In the genomic region with DNA sequence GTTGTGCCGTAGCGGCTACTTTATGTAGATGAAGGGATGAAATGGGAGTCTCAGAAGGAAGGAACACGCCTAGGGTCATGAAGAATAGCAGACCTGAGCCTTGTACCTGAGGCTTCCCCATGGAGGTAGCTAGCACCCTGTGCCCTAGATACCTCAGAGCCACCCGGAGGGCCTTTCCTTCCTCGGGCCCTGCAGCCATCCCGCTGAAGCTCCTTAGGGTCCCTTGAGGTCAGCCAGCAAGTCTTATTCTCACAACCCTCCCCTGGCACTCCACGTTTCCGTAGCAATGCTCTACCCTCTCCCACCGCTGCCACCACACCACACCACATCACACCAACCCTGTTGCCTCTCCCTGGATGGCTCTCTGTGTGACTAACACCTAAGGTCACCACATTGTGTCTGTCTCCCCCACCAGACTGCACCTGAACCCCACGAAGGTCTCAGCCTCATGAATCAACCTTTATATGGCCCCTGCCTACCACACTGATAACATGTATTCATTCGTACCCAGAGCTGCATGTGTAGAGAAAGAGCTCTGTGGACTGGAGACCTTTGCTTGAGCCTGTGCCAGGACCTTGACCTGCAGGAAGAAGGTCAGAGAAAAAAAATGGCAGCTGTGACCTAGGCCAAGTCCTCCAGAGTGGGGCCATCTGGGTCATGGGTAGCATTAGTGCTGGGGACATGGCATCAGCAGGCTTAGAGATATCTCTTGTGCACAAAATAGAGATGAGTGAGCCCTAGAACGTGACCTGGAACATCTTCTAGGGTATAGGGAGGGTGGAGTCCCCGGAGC, we compare ENCODE assay signal across 28 mouse cellular contexts. TPM values are rescaled to one million over a fixed set of nuclear protein-coding genes. Genes with fewer than 3 reads are reported as not detected.
A peak's percentile ranks its signal among the peaks of the same experiment; 100 is the strongest.
DNase-seq lines count a peak whose midpoint lies in the region; ATAC-seq and TF ChIP-seq lines count a peak whose summit lies in the region.
"Had no signal": no experiment of that assay in that cellular context is flagged by ENCODE, and none has a peak within 500 bp of the region (broad histone marks: within the 10 kb centered on the region; RNA-seq: fewer than 3 reads in every experiment).

No protein-coding gene starts in this region.

- H3K9ac ChIP-seq in kidney, embryonic 14.5 days (ENCODE audit: low read depth, low read length) = no peak overlapping the region
- H3K9ac ChIP-seq in midbrain, embryonic 12.5 days (replicated peaks) = 0 out of 2 replicates have a peak overlapping the region, but pooled peaks have one; percentile 15
- no peak overlapping the region for H3K9ac ChIP-seq in midbrain, postnatal 0 days (replicated peaks; ENCODE audit: low read length, poor library complexity, severe bottlenecking)
- H3K9ac ChIP-seq: embryonic facial prominence, embryonic 13.5 days; embryonic facial prominence, embryonic 15.5 days; forebrain, embryonic 12.5 days had no signal

- H3K4me3 ChIP-seq in kidney, adult 2 months (ENCODE audit: insufficient read depth, low read depth, low read length) = no peak overlapping the region
- H3K4me3 ChIP-seq in kidney, embryonic 14.5 days (ENCODE audit: low read length) = no peak overlapping the region
- no peak overlapping the region for H3K4me3 ChIP-seq in midbrain, embryonic 12.5 days
- no peak overlapping the region for H3K4me3 ChIP-seq in midbrain, postnatal 0 days (ENCODE audit: low read depth, low read length)
- H3K4me3 ChIP-seq: embryonic facial prominence, embryonic 13.5 days; embryonic facial prominence, embryonic 15.5 days; erythroblast, embryonic 14.5 days; forebrain, embryonic 10.5 days; forebrain, embryonic 12.5 days had no signal

- DNase-seq in adrenal gland, adult 2 months = peak; percentile 41
- DNase-seq in adrenal gland, postnatal 14 days = no peak
- DNase-seq in heart, adult 11 months = peak; percentile 91
- DNase-seq in heart, postnatal 36 days = no peak
- peak; percentile 17 for DNase-seq in kidney, adult 2 months
- no peak for DNase-seq in midbrain, postnatal 0 days (ENCODE audit: low spot score)
- DNase-seq: adrenal gland, postnatal 10 days; B cell, adult 2 months; cerebellum, adult 11 months; cerebellum, adult 18-20 months; cerebellum, adult 8-10 months; cerebellum, adult 9-11 months; cerebellum, postnatal 14 days; cerebellum, postnatal 36 days; embryo, embryonic 11 days had no signal

- intact Hi-C loops in heart, postnatal 36 days (cut with DNase I) = loop anchor here (5.0 kb wide), 1 partner anchor 244 kb away; no protein-coding TSS in a partner anchor

- 91% methylated on average over 13 of the region's 13 CpGs for WGBS in kidney, adult 2 months
- WGBS in kidney, embryonic 14.5 days = 87% methylated on average over 13 of the region's 13 CpGs
- 83% methylated on average over 13 of the region's 13 CpGs for WGBS in midbrain, embryonic 12.5 days
- 81% methylated on average over 13 of the region's 13 CpGs for WGBS in midbrain, postnatal 0 days

- H3K4me1 ChIP-seq in kidney, adult 2 months (ENCODE audit: control insufficient read depth, insufficient read depth, low read length) = peaks cover 6% of the 10 kb centered on the region
- no peaks in the 10 kb centered on the region for H3K4me1 ChIP-seq in kidney, embryonic 14.5 days (ENCODE audit: control insufficient read depth, insufficient read depth, low read length)
- H3K4me1 ChIP-seq in midbrain, embryonic 12.5 days = no peaks in the 10 kb centered on the region
- no peaks in the 10 kb centered on the region for H3K4me1 ChIP-seq in midbrain, postnatal 0 days (ENCODE audit: insufficient read depth, low read length)

- H3K27me3 ChIP-seq in kidney, adult 2 months (replicated peaks; ENCODE audit: control insufficient read depth, insufficient read depth, low read length) = no peaks in the 10 kb centered on the region
- no peaks in the 10 kb centered on the region for H3K27me3 ChIP-seq in kidney, embryonic 14.5 days (ENCODE audit: control insufficient read depth, insufficient read depth, low read length)
- peaks cover 10% of the 10 kb centered on the region for H3K27me3 ChIP-seq in midbrain, embryonic 12.5 days
- H3K27me3 ChIP-seq in midbrain, postnatal 0 days (ENCODE audit: insufficient read depth, low read length) = no peaks in the 10 kb centered on the region
- H3K27me3 ChIP-seq: embryonic facial prominence, embryonic 15.5 days; Patski had no signal

- no peak for TF ChIP-seq CTCF in kidney, adult 2 months (conservative IDR thresholded peaks at IDR 0.05; ENCODE audit: insufficient read depth, insufficient read length, low read depth, low read length)
- no peak for TF ChIP-seq CTCF in midbrain, postnatal 0 days (IDR thresholded peaks at IDR 0.05)

- TF ChIP-seq POLR2A in kidney, adult 2 months (IDR thresholded peaks at IDR 0.05; ENCODE audit: low read depth, low read length) = no peak

- H3K27ac ChIP-seq in kidney, adult 2 months (ENCODE audit: insufficient read depth, low read depth, low read length) = no peak overlapping the region
- H3K27ac ChIP-seq in kidney, embryonic 14.5 days (ENCODE audit: low read depth, low read length) = no peak overlapping the region
- no peak overlapping the region for H3K27ac ChIP-seq in midbrain, embryonic 12.5 days (replicated peaks)
- H3K27ac ChIP-seq in midbrain, postnatal 0 days (ENCODE audit: low read depth, low read length) = no peak overlapping the region
- H3K27ac ChIP-seq: embryonic facial prominence, embryonic 13.5 days; embryonic facial prominence, embryonic 15.5 days; forebrain, embryonic 10.5 days; forebrain, embryonic 12.5 days had no signal

- ATAC-seq in kidney, embryonic 14.5 days (ENCODE audit: low FRiP score, low TSS enrichment) = no peak
- no peak for ATAC-seq in midbrain, embryonic 12.5 days (ENCODE audit: low FRiP score, low read depth)
- ATAC-seq in midbrain, postnatal 0 days (ENCODE audit: low FRiP score) = no peak
- ATAC-seq: activated CD4-positive, CD25-positive, alpha-beta regulatory T cell, adult 4 months; CD4-positive, CD25-positive, alpha-beta regulatory T cell, adult 4 months; forebrain, embryonic 14.5 days; forebrain, embryonic 16.5 days; Patski had no signal

- H3K4me2 ChIP-seq in kidney, embryonic 14.5 days (replicated peaks; ENCODE audit: low read depth, low read length) = no peak overlapping the region
- no peak overlapping the region for H3K4me2 ChIP-seq in midbrain, embryonic 12.5 days (replicated peaks)
- H3K4me2 ChIP-seq in midbrain, postnatal 0 days (ENCODE audit: low read depth, low read length, poor library complexity, severe bottlenecking) = no peak overlapping the region
- H3K4me2 ChIP-seq: embryonic facial prominence, embryonic 13.5 days; embryonic facial prominence, embryonic 15.5 days; forebrain, embryonic 12.5 days had no signal

- H3K36me3 ChIP-seq in kidney, adult 2 months (ENCODE audit: control insufficient read depth, insufficient read depth, low read length) = no peaks in the 10 kb centered on the region
- no peaks in the 10 kb centered on the region for H3K36me3 ChIP-seq in kidney, embryonic 14.5 days (ENCODE audit: control insufficient read depth, insufficient read depth, low read length)
- no peaks in the 10 kb centered on the region for H3K36me3 ChIP-seq in midbrain, embryonic 12.5 days
- H3K36me3 ChIP-seq in midbrain, postnatal 0 days (ENCODE audit: insufficient read depth, low read length) = no peaks in the 10 kb centered on the region
- H3K36me3 ChIP-seq: embryonic facial prominence, embryonic 13.5 days; embryonic facial prominence, embryonic 15.5 days; forebrain, embryonic 10.5 days; forebrain, embryonic 12.5 days; G1E had no signal

- no peaks in the 10 kb centered on the region for H3K9me3 ChIP-seq in kidney, embryonic 14.5 days (ENCODE audit: control insufficient read depth, low read length)
- H3K9me3 ChIP-seq in midbrain, embryonic 12.5 days = no peaks in the 10 kb centered on the region
- no peaks in the 10 kb centered on the region for H3K9me3 ChIP-seq in midbrain, postnatal 0 days (ENCODE audit: low read length)
- H3K9me3 ChIP-seq: embryonic facial prominence, embryonic 13.5 days; embryonic facial prominence, embryonic 15.5 days; forebrain, embryonic 10.5 days; forebrain, embryonic 12.5 days; G1E had no signal

RNA-seq across cellular contexts. Expression of a gene that starts 53.7 kb away (rescaled TPM):
- total RNA-seq in adrenal gland, adult 2 months (2021) = 10 to 100 TPM; 31.7 to 48.5 TPM
- 142 and 152 TPM in 2 replicates for polyA plus RNA-seq in adrenal gland, adult 2 months (2012; rRNA removed)
- total RNA-seq in adrenal gland, postnatal 14 days (2021) = 50.0 and 51.1 TPM in 2 replicates
- total RNA-seq in heart, postnatal 36 days (2021) = 1 to 10 TPM; 5.2 to 6.3 TPM
- 22.0 and 28.7 TPM in 2 replicates for polyA plus RNA-seq in kidney, adult 2 months (2012; rRNA removed)
- polyA plus RNA-seq in kidney, embryonic 14.5 days (2014; fragmentation: Nextera tagmentation; extraction: Ambion mirVana) = 1.6 and 2.9 TPM in 2 replicates
- polyA plus RNA-seq in midbrain, embryonic 12.5 days (2016; fragmentation: Nextera tagmentation; extraction: Ambion mirVana) = 0.43 and 0.50 TPM in 2 replicates
- 51.1 and 69.7 TPM in 2 replicates for total RNA-seq in midbrain, postnatal 0 days (2014; rRNA removed)
- polyA plus RNA-seq in midbrain, postnatal 0 days (2015; fragmentation: Nextera tagmentation; extraction: Ambion mirVana) = 2.1 and 2.3 TPM in 2 replicates
- polyA plus RNA-seq: erythroblast, embryonic 14.5 days; G1E had no signal

Comparison
In these comparisons a context has a peak if more than half of its experiments do, and no peak if none do; other contexts are left out.
1. DNase-seq: peak in adrenal gland, adult 2 months (single experiment), heart, adult 11 months (single experiment) and kidney, adult 2 months (single experiment); none in adrenal gland, postnatal 14 days (single experiment), heart, postnatal 36 days (0 of 2) and midbrain, postnatal 0 days (single experiment).